Comparison of ENCODE assay signal across 17 mouse cellular contexts in the genomic region with DNA sequence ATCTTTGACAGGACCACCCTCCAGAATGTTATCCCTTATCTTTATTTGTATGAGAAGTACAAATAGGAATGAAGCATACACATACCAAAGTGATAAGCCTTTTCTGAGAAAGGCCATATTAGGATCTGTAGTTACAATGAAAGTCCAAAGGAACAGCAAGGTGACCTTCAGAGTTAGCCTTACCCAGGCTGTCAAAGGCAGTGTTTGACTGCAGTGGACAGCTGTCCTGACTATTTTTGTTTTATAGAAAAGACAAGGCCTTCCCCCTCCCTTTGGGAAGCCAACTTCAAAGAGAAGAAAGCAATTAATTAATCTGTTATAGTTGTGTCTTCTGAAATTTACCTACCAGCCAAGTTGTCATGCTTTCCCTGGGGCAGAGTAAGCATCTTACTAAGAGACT.
"Had no signal": no experiment of that assay in that cellular context is flagged by ENCODE, and none has a peak within 500 bp of the region (broad histone marks: within the 10 kb centered on the region; RNA-seq: fewer than 3 reads in every experiment).

No protein-coding gene starts in this region.

- H3K4me1 ChIP-seq: kidney, embryonic 15.5 days; liver, embryonic 13.5 days; neural tube, embryonic 12.5 days; neural tube, embryonic 15.5 days had no signal

- H3K4me2 ChIP-seq: kidney, embryonic 15.5 days; liver, embryonic 13.5 days; midbrain, embryonic 11.5 days; neural tube, embryonic 12.5 days; neural tube, embryonic 15.5 days had no signal

- H3K27me3 ChIP-seq: kidney, embryonic 15.5 days; liver, embryonic 13.5 days; neural tube, embryonic 12.5 days; neural tube, embryonic 15.5 days had no signal

- H3K4me3 ChIP-seq: kidney, embryonic 15.5 days; left cerebral cortex, adult 2 months; liver, embryonic 13.5 days; neural tube, embryonic 12.5 days; neural tube, embryonic 15.5 days had no signal

- H3K36me3 ChIP-seq: kidney, embryonic 15.5 days; liver, embryonic 13.5 days; neural tube, embryonic 12.5 days; neural tube, embryonic 15.5 days had no signal

- H3K9me3 ChIP-seq: kidney, embryonic 15.5 days; liver, embryonic 13.5 days; neural tube, embryonic 12.5 days; neural tube, embryonic 15.5 days had no signal

- H3K9ac ChIP-seq: kidney, embryonic 15.5 days; liver, embryonic 13.5 days; neural tube, embryonic 12.5 days; neural tube, embryonic 15.5 days had no signal

- H3K27ac ChIP-seq: kidney, embryonic 15.5 days; left cerebral cortex, adult 2 months; liver, embryonic 13.5 days; neural tube, embryonic 12.5 days; neural tube, embryonic 15.5 days had no signal

- DNase-seq: kidney, adult 8-10 months; kidney, postnatal 10 days; kidney, postnatal 36 days; layer of hippocampus, postnatal 36 days; liver, embryonic 13.5 days; lung, adult 2 months; lung, postnatal 14 days; lung, postnatal 4 days; midbrain, embryonic 14.5 days; right cerebral cortex, postnatal 25 days; spleen, adult 18-20 months; thymus, postnatal 25 days had no signal
